Mouse (Mus musculus): ENCODE results near the gene Arhgef18. TPM values are rescaled to one million over a fixed set of nuclear protein-coding genes. Genes with fewer than 3 reads are reported as not detected.

The Arhgef18 gene
- polyA plus RNA-seq, 1 experiment from 2014 or later, result 37.0 TPM

GRCm38 (mm10) chr8:3439510-3439909 lies 46.7 kb downstream of the Arhgef18 start:
- ChIA-PET CTCF (interaction anchor here (1.2 to 7.2 kb wide), 6 partner anchors 7 to 81 kb away, joined by 3 to 54 read pairs (median 5); partner anchors contain the start of gene Arhgef18), POLR2A (no interaction called here)
- DNase-seq (ENCODE audit: low read depth, low spot score) (no peak), ATAC-seq (no peak)
- H3K27me3 ChIP-seq, result no peaks in the 10 kb centered on the region
- in situ Hi-C loops (cut with MboI; ENCODE audit: low pct_unique_long_range_greater_than_20kb), result no loop called here
- peak; percentile 63 for TF ChIP-seq CTCF (IDR thresholded peaks at IDR 0.05)

DNA sequence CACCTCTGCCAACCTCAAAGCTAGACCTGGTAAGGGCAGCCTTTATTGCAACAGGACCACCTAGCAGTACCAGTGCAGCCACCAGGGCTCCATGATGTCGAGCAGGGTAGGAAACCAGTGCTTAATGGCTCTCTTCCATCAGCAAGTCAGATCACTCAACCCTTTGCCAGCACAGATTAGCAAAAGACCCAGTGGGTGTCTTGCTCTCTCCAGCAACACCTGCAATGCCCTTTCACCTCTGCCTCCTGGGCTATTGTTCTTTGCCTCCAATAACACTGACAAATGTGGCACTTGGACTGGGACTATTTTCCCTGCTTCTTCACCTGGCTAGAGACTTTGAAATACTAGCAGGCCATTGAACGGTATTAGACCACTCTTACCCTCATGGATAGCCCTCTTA lies 56.4 kb downstream of the Arhgef18 start:
- ATAC-seq (no peak), DNase-seq (ENCODE audit: low read depth, low spot score) (no peak)
- in situ Hi-C loops (cut with MboI; ENCODE audit: low pct_unique_long_range_greater_than_20kb), result no loop called here
- H3K27me3 ChIP-seq, result no peaks in the 10 kb centered on the region
- ChIA-PET POLR2A (no interaction called here), CTCF (interaction anchor here (1.2 to 4.6 kb wide), 8 partner anchors 9 to 91 kb away, joined by 3 to 54 read pairs (median 13); no protein-coding TSS in a partner anchor)
- TF ChIP-seq CTCF (IDR thresholded peaks at IDR 0.05), result no peak

DNA sequence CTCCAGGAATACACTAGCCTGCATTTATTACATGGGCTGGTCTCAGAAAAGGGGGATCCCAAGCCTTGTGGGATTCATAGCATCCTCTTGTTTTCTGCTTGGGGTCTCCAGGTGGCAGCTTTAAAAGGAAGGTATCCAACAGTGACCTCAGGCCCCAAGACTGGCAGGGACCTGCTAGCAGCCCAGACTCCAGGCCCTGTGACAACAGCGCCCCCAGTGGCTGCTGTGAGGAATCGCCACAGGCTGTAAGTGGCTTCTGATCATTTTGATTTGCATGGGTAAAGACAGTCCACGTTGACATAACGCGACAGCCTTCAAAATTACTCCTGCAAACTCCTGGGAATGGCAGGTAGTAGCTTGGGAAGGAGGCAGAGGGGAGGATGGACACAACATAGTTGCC lies 57.9 kb downstream of the Arhgef18 start:
- no peak for ATAC-seq
- DNase-seq (ENCODE audit: low read depth, low spot score), result no peak
- no peak for TF ChIP-seq CTCF (IDR thresholded peaks at IDR 0.05)
- no peaks in the 10 kb centered on the region for H3K27me3 ChIP-seq
- ChIA-PET POLR2A (interaction anchor here (1.1 kb wide), 1 partner anchor 11 kb away, joined by 3 read pairs; no protein-coding TSS in a partner anchor), CTCF (interaction anchor here (0.6 to 4.6 kb wide), 18 partner anchors 8 to 114 kb away, joined by 3 to 54 read pairs (median 6); no protein-coding TSS in a partner anchor)
- in situ Hi-C loops (cut with MboI; ENCODE audit: low pct_unique_long_range_greater_than_20kb), result no loop called here

- no peak for ATAC-seq
- in situ Hi-C loops (cut with MboI; ENCODE audit: low pct_unique_long_range_greater_than_20kb), result no loop called here
- POLR2A ChIA-PET, result interaction anchor here (0.6 to 0.7 kb wide), 2 partner anchors 16 to 133 kb away, joined by 3 read pairs; partner anchors contain the start of gene Pex11g
- DNase-seq (ENCODE audit: low read depth, low spot score), result no peak
- H3K27me3 ChIP-seq, result no peaks in the 10 kb centered on the region
- CTCF ChIA-PET, result interaction anchor here (1.3 to 4.6 kb wide), 5 partner anchors 10 to 115 kb away, joined by 3 to 54 read pairs (median 16); no protein-coding TSS in a partner anchor
- no peak for TF ChIP-seq CTCF (IDR thresholded peaks at IDR 0.05)
Observed at GRCm38 (mm10) chr8:3451992-3452391, 59.2 kb downstream of the Arhgef18 start.

DNA sequence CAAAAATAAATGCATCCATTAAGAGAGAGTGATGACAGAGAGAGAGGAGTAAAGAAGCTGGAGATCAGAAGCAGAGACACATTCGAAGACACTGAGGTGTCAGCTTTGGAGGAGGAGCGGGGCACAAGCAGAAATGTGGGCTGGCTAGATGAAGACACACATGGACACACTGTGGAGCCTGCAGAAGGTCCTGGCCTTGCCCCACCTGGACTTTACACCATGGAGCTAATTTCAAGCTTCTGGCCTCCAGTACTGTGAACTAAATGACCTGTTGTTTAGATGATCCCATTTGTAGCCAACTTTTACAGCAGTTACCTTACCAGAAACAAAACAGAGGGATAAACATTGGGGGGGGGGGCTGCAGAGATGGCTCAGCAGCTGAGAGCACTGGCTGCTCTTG lies 70.4 kb downstream of the Arhgef18 start:
- in situ Hi-C loops (cut with MboI; ENCODE audit: low pct_unique_long_range_greater_than_20kb), result no loop called here
- no peak for TF ChIP-seq CTCF (IDR thresholded peaks at IDR 0.05)
- ATAC-seq (no peak), DNase-seq (ENCODE audit: low read depth, low spot score) (no peak)
- ChIA-PET CTCF (interaction anchor here (1.6 to 2.3 kb wide), 3 partner anchors 13 to 209 kb away, joined by 4 to 16 read pairs (median 11); partner anchors contain the start of gene Fcor), POLR2A (no interaction called here)
- H3K27me3 ChIP-seq, result no peaks in the 10 kb centered on the region

DNA sequence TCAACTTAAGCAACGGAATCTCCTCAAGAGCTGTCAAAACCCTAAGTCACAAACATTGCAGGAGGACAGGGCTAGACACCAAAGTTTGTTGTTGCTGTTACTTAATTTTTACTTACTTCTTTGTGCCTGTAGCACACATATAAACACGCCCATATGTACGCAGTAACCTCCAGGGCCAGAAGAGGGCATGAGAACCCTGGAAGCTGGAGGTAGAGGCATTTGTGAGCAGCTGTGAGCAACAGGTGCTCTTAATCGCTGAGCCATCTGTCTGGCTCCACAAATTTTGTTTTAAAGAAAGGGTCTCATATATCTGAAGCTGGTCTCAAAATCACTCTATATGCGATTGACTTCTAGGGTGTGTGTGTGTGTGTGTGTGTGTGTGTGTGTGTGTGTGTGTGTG lies 71.5 kb downstream of the Arhgef18 start:
- in situ Hi-C loops (cut with MboI; ENCODE audit: low pct_unique_long_range_greater_than_20kb), result no loop called here
- CTCF ChIA-PET, result interaction anchor here (0.8 to 2.3 kb wide), 8 partner anchors 9 to 207 kb away, joined by 3 to 16 read pairs (median 4); partner anchors contain the start of genes Fcor and Zfp358
- TF ChIP-seq CTCF (IDR thresholded peaks at IDR 0.05), result no peak
- no peaks in the 10 kb centered on the region for H3K27me3 ChIP-seq
- ATAC-seq (no peak), DNase-seq (ENCODE audit: low read depth, low spot score) (no peak)
- POLR2A ChIA-PET, result no interaction called here

DNA sequence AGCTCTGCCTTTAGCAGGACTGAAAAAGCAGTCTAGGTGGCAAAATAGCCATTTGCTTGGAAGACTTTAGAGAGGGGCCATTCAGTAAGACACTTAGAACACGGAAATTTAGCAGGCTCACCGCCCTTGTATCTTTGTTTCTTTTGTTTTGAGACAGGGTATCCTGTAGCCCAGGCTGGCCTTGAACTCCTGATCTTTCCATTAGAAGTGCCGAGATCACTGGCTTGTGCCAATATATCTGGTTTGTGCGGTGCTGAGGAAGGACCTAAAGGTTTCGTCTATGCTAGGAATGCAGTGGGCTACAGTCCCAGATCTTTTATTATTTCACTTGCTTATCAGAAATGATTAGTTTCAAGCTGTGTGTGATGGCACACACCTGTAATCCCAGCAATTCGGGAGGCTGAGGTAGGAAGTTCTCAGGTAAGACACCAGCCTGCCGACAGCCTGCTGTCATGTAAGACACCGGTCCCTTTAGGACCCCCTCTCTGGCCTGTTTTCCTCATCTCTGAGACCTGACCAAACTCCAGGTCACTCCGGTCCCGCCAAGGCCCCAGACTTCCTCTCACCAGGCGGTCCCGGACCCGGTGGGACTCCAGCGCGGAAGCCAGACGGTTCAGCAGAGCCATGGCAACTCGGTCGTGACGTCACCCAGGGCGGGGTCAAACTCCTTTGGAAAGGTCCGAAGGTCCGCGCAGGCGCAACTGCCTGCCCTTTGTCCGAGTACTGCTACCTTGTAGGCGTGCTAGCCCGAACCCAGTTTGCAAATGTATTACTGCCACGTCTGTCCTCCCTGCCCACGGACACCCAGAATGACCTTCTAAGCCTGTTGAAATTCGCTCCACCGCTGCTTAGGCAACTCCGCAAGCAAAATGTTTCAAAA lies 74.4 kb downstream of the Arhgef18 start, which contains the start of gene Pex11g:
TSS of gene Pex11g (minus strand) at position 675 of the 880 bp plus-strand sequence.
- POLR2A ChIA-PET, result interaction anchor here (0.6 to 1.4 kb wide), 7 partner anchors 13 to 62 kb away, joined by 3 to 10 read pairs (median 3); no protein-coding TSS in a partner anchor

DNA sequence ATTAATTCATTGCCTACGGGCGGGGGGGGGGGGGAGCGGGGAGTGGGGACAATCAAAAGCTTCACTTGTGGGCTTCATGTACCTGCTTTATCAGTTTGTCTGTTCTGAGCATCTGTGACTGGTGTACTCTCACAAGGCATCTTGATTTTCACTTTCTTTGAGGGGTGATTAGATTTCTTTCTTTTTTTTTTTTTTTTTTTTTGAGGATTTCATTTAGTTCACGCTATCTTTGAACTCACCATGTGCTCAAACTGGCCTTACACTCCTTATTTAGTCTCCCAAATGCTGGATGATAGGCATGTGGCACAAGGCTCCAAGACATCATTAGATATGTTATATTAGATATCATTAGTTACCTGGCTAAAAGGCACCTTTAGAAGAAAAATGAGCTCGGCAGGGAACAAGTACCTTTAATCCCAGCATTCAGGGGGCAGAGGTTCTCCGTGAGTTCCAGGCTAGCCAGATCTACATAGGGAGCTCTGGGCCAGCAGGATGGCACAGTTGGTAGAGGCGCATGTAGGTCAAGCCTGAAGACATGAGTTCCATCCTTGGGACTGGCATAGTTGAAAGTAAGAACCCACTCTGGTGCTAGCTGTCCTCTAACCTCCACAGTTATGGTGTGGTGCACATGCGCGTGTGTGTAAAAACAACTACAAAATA lies 75.2 kb downstream of the Arhgef18 start:
- no peak for DNase-seq (ENCODE audit: low read depth, low spot score)
- ATAC-seq, result no peak

More for the DNA sequence above, 74.4 kb downstream of the Arhgef18 start, which contains the start of gene Pex11g:
- ATAC-seq (peak; percentile 97), DNase-seq (ENCODE audit: low read depth, low spot score) (peak; percentile 83)
- no peak for TF ChIP-seq CTCF (IDR thresholded peaks at IDR 0.05)
- H3K27me3 ChIP-seq, result no peaks in the 10 kb centered on the region
- CTCF ChIA-PET, result interaction anchor here (0.6 to 2.5 kb wide), 6 partner anchors 13 to 210 kb away, joined by 3 to 6 read pairs (median 3); partner anchors contain the start of gene Zfp358
- in situ Hi-C loops (cut with MboI; ENCODE audit: low pct_unique_long_range_greater_than_20kb), result loop anchor here (5.0 kb wide), 1 partner anchor 210 kb away; the partner anchor contains the start of gene Trappc5

DNA sequence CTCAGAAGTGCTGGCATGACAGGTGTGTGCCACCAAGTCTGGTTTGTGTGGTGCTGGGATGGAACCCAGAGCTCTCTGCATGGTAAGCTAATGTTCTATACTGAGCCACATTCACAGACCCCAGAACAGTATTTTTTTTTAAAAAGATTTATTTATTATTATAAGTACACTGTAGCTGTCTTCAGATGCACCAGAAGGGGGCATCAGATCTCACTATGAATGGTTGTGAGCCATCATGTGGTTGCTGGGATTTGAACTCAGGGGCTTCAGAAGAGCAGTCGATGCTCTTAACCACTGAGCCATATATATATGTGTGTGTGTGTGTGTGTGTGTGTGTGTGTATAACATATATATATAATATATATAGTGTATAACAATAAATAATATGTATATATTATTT lies 76.0 kb downstream of the Arhgef18 start:
- ChIA-PET CTCF (interaction anchor here (1.1 to 2.5 kb wide), 5 partner anchors 23 to 120 kb away, joined by 4 to 6 read pairs (median 4); partner anchors contain the start of gene Zfp358), POLR2A (interaction anchor here (1.4 kb wide), 1 partner anchor 39 kb away, joined by 3 read pairs; no protein-coding TSS in a partner anchor)
- peak; percentile 59 for TF ChIP-seq CTCF (IDR thresholded peaks at IDR 0.05)
- DNase-seq (ENCODE audit: low read depth, low spot score) (no peak), ATAC-seq (no peak)
- in situ Hi-C loops (cut with MboI; ENCODE audit: low pct_unique_long_range_greater_than_20kb), result loop anchor here (5.0 kb wide), 1 partner anchor 208 kb away; the partner anchor contains the start of gene Trappc5
- H3K27me3 ChIP-seq, result no peaks in the 10 kb centered on the region

More for the DNA sequence above, 75.2 kb downstream of the Arhgef18 start:
- H3K27me3 ChIP-seq, result no peaks in the 10 kb centered on the region
- POLR2A ChIA-PET, result interaction anchor here (0.6 to 1.4 kb wide), 4 partner anchors 15 to 62 kb away, joined by 3 to 6 read pairs (median 3); no protein-coding TSS in a partner anchor
- TF ChIP-seq CTCF (IDR thresholded peaks at IDR 0.05), result no peak
- CTCF ChIA-PET, result interaction anchor here (0.7 to 2.5 kb wide), 7 partner anchors 12 to 209 kb away, joined by 3 to 6 read pairs (median 4); partner anchors contain the start of gene Zfp358
- in situ Hi-C loops (cut with MboI; ENCODE audit: low pct_unique_long_range_greater_than_20kb), result loop anchor here (5.0 kb wide), 1 partner anchor 209 kb away; the partner anchor contains the start of gene Trappc5

GRCm38 (mm10) chr8:3470562-3470961 lies 77.8 kb downstream of the Arhgef18 start, which contains the start of gene Tex45:
Gene Tex45, plus strand, starts transcription at chr8:3470862.
- ATAC-seq, result no peak
- in situ Hi-C loops (cut with MboI; ENCODE audit: low pct_unique_long_range_greater_than_20kb), result no loop called here
- ChIA-PET POLR2A (no interaction called here), CTCF (no interaction called here)
- TF ChIP-seq CTCF (IDR thresholded peaks at IDR 0.05), result no peak
- no peaks in the 10 kb centered on the region for H3K27me3 ChIP-seq
- no peak for DNase-seq (ENCODE audit: low read depth, low spot score)
